Mouse (Mus musculus) limb, embryonic 12.5 days (tissue): ENCODE data around the gene Dstyk. TPM values are rescaled to one million over a fixed set of nuclear protein-coding genes. Genes with fewer than 3 reads are reported as not detected.

Experiments used
- ATAC-seq: fragments of 200-750 bp; cut with Nextera tagmentation; 2 replicates; pipeline ENCODE4 v1.8.0; 2017; ENCODE audit warnings: low read depth, moderate TSS enrichment; ENCODE audit not compliant: insufficient number of reproducible peaks, insufficient read depth, low FRiP score, low TSS enrichment
- H3K27ac ChIP-seq: fragments of 300-500 bp; sonication (generic); 2 replicates; pipeline ENCODE4 v1.5.1; 2016; ENCODE audit warnings: mild to moderate bottlenecking, moderate library complexity
- H3K27me3 ChIP-seq: fragments of 300-500 bp; sonication (generic); 2 replicates; pipeline ENCODE4 v1.6.1; 2016; ENCODE audit warnings: mild to moderate bottlenecking, moderate library complexity
- H3K36me3 ChIP-seq: fragments of 300-500 bp; sonication (generic); 2 replicates; pipeline ENCODE4 v1.6.1; 2016; ENCODE audit warnings: mild to moderate bottlenecking, moderate library complexity
- H3K4me1 ChIP-seq: fragments of 300-500 bp; sonication (generic); replicated peaks from 2 replicates; pipeline ENCODE4 v1.6.1; 2016
- H3K4me2 ChIP-seq: fragments of 300-500 bp; sonication (generic); 2 replicates; pipeline ENCODE4 v1.6.1; 2016; ENCODE audit warnings: mild to moderate bottlenecking, moderate library complexity
- H3K4me3 ChIP-seq: fragments of 300-500 bp; sonication (generic); replicated peaks from 2 replicates; pipeline ENCODE4 v1.5.1; 2016; ENCODE audit warnings: mild to moderate bottlenecking
- H3K9ac ChIP-seq: fragments of 300-500 bp; sonication (generic); replicated peaks from 2 replicates; pipeline ENCODE4 v1.6.1; 2016; ENCODE audit warnings: mild to moderate bottlenecking, moderate library complexity
- H3K9me3 ChIP-seq: fragments of 300-500 bp; sonication (generic); 2 replicates; pipeline ENCODE4 v1.6.1; 2016; ENCODE audit warnings: mild to moderate bottlenecking, moderate library complexity
- WGBS: fragments of 180-500 bp; shearing (Covaris S2); methylation state at CpG from one replicate; pipeline ENCODE4 v1.1.7; 2016; 5-methylcytosine and 5-hydroxymethylcytosine counted together
- polyA plus RNA-seq: library from polyadenylated mRNA; unstranded; fragments of >200 nt; fragmentation: Nextera tagmentation; extraction: Ambion mirVana; gene quantifications from 2 replicates; pipeline ENCODE4 v1.2.1, GENCODE M21; 2016

Dstyk gene
- polyA plus RNA-seq, 1 experiment from 2014 or later, result 21.3 TPM

GRCm38 (mm10) chr1:132416943-132417290 lies 438 bp upstream of the Dstyk start:
- Histone ChIP-seq H3K4me3 (peak overlapping the region; percentile 80), H3K4me1 (peaks cover 17% of the 10 kb centered on the region), H3K9me3 (no peaks in the 10 kb centered on the region), H3K36me3 (no peaks in the 10 kb centered on the region), H3K27ac (peak overlapping the region; percentile 96), H3K9ac (peak overlapping the region; percentile 91), H3K4me2 (peak overlapping the region; percentile 68), H3K27me3 (no peaks in the 10 kb centered on the region)
- no peak for ATAC-seq
- 21% methylated on average over 6 of the region's 6 CpGs for whole genome bisulfite sequencing

DNA sequence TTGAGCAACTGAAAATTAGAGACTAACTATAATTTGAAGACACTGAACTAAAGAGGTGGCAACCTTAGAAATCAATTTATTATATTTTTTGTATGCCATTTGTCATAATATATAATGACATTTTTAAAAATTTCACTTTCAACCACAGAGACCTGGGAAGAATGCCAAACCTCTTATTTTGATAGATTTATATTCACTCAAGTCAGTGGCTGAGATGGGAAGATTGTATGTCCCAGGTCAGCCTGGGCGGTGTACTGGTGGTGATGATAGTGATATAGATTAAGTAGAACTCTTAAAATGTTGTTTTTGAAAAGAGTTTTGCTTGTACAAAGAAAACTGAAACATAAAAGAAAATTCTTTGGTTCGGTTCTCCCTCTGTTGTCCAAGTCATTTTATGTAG lies 2.9 kb downstream of the Dstyk start:
- WGBS, result 83% methylated on average over 2 of the region's 2 CpGs
- no peak overlapping the region for H3K4me2 ChIP-seq
- H3K4me3 ChIP-seq, result no peak overlapping the region
- peaks cover 21% of the 10 kb centered on the region for H3K4me1 ChIP-seq
- H3K27ac ChIP-seq, result no peak overlapping the region
- H3K9me3 ChIP-seq, result no peaks in the 10 kb centered on the region
- no peak for ATAC-seq
- no peaks in the 10 kb centered on the region for H3K27me3 ChIP-seq
- H3K9ac ChIP-seq, result no peak overlapping the region
- peaks cover 12% of the 10 kb centered on the region for H3K36me3 ChIP-seq

DNA sequence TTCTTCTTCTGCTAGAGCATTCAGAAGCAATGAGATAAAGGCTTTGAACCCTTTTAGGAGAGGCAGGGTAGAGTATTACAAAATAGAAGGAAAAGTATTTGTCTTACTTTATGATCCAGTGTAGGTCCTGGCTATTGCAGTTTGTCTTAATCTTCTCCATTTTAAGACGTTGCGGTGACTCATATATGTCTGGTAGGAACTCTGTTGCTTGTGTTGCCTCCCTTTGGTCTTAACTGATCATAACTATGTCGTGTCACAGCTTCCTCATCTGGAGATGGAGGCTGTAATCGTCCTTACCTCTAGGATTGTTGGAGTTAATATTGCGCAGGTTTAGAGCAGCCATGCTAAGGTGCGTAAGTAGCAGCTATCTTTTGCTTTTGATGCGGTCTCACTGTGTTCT lies 3.3 kb downstream of the Dstyk start:
- no peak overlapping the region for H3K4me2 ChIP-seq
- no peak overlapping the region for H3K27ac ChIP-seq
- H3K4me1 ChIP-seq, result peaks cover 21% of the 10 kb centered on the region
- H3K4me3 ChIP-seq, result no peak overlapping the region
- H3K36me3 ChIP-seq, result peaks cover 12% of the 10 kb centered on the region
- H3K9me3 ChIP-seq, result no peaks in the 10 kb centered on the region
- 90% methylated on average over 7 of the region's 7 CpGs for WGBS
- H3K27me3 ChIP-seq, result no peaks in the 10 kb centered on the region
- no peak for ATAC-seq
- H3K9ac ChIP-seq, result no peak overlapping the region

GRCm38 (mm10) chr1:132422912-132423696 lies 5.7 kb downstream of the Dstyk start:
- no peaks in the 10 kb centered on the region for H3K9me3 ChIP-seq
- ATAC-seq, result no peak
- 91% methylated on average over 5 of the region's 5 CpGs for WGBS

GRCm38 (mm10) chr1:132425600-132425999 lies 8.2 kb downstream of the Dstyk start:
- Histone ChIP-seq H3K9ac (no peak overlapping the region), H3K4me3 (no peak overlapping the region), H3K27me3 (no peaks in the 10 kb centered on the region), H3K27ac (no peak overlapping the region), H3K36me3 (peaks cover 12% of the 10 kb centered on the region), H3K4me2 (no peak overlapping the region), H3K4me1 (peaks cover 10% of the 10 kb centered on the region), H3K9me3 (no peaks in the 10 kb centered on the region)
- no peak for ATAC-seq

More at GRCm38 (mm10) chr1:132422912-132423696, 5.7 kb downstream of the Dstyk start:
- Histone ChIP-seq H3K4me1 (peaks cover 18% of the 10 kb centered on the region), H3K27ac (no peak overlapping the region), H3K4me3 (no peak overlapping the region), H3K27me3 (no peaks in the 10 kb centered on the region), H3K36me3 (peaks cover 12% of the 10 kb centered on the region), H3K9ac (no peak overlapping the region), H3K4me2 (no peak overlapping the region)

- Histone ChIP-seq H3K27me3 (no peaks in the 10 kb centered on the region), H3K4me2 (no peak overlapping the region)
- ATAC-seq, result no peak
Measured at GRCm38 (mm10) chr1:132430818-132431217, 13.5 kb downstream of the Dstyk start.

GRCm38 (mm10) chr1:132431716-132432115 lies 14.4 kb downstream of the Dstyk start:
- Histone ChIP-seq H3K9me3 (no peaks in the 10 kb centered on the region), H3K4me3 (no peak overlapping the region), H3K9ac (no peak overlapping the region), H3K27ac (no peak overlapping the region), H3K27me3 (no peaks in the 10 kb centered on the region), H3K4me1 (peaks cover 17% of the 10 kb centered on the region), H3K4me2 (no peak overlapping the region), H3K36me3 (peaks cover 23% of the 10 kb centered on the region)
- WGBS, result 55% methylated on average over 9 of the region's 9 CpGs
- ATAC-seq, result no peak

More at GRCm38 (mm10) chr1:132430818-132431217, 13.5 kb downstream of the Dstyk start:
- H3K4me3 ChIP-seq, result no peak overlapping the region
- 14% methylated on average over 3 of the region's 3 CpGs for WGBS
- H3K9me3 ChIP-seq, result no peaks in the 10 kb centered on the region
- H3K4me1 ChIP-seq, result peaks cover 17% of the 10 kb centered on the region
- peaks cover 15% of the 10 kb centered on the region for H3K36me3 ChIP-seq
- no peak overlapping the region for H3K27ac ChIP-seq
- no peak overlapping the region for H3K9ac ChIP-seq

GRCm38 (mm10) chr1:132433349-132433748 lies 16.0 kb downstream of the Dstyk start:
- Histone ChIP-seq H3K4me1 (peaks cover 17% of the 10 kb centered on the region), H3K9me3 (no peaks in the 10 kb centered on the region), H3K27me3 (no peaks in the 10 kb centered on the region), H3K36me3 (peaks cover 26% of the 10 kb centered on the region), H3K4me2 (no peak overlapping the region), H3K27ac (no peak overlapping the region), H3K9ac (no peak overlapping the region), H3K4me3 (no peak overlapping the region)
- ATAC-seq, result no peak
- WGBS, result 72% methylated on average over 5 of the region's 5 CpGs

DNA sequence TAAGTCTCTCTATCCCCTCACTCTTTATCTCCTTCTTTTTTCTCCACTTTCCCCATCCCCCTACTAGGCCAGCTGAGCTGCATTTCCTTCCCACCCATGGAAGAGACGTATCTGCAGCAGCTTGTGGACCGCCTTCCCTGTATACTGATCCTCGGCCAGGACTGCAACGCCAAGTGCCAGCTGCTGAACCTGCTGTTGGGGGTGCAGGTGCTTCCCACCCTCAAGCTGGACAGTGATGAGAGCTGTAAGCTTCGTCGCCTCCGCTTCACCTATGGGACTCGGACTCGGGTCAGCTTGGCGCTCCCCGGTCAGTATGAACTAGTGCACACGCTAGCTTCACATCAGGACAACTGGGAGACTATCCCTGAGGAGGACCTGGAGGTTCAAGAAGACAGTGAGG lies 16.7 kb downstream of the Dstyk start:
- Histone ChIP-seq H3K27ac (no peak overlapping the region), H3K4me1 (peaks cover 17% of the 10 kb centered on the region), H3K36me3 (peaks cover 27% of the 10 kb centered on the region), H3K4me3 (no peak overlapping the region), H3K4me2 (no peak overlapping the region), H3K27me3 (no peaks in the 10 kb centered on the region), H3K9me3 (no peaks in the 10 kb centered on the region), H3K9ac (no peak overlapping the region)
- WGBS, result 86% methylated on average over 12 of the region's 12 CpGs
- ATAC-seq, result no peak

- ATAC-seq, result no peak
- WGBS, result 85% methylated on average over 4 of the region's 4 CpGs
- Histone ChIP-seq H3K9ac (no peak overlapping the region), H3K9me3 (peaks cover 6% of the 10 kb centered on the region), H3K4me2 (no peak overlapping the region), H3K36me3 (peaks cover 49% of the 10 kb centered on the region), H3K4me3 (no peak overlapping the region), H3K4me1 (peaks cover 5% of the 10 kb centered on the region; the same call in 1 of the 2 replicates), H3K27me3 (no peaks in the 10 kb centered on the region), H3K27ac (no peak overlapping the region)
Measured at GRCm38 (mm10) chr1:132436320-132436958, 19.1 kb downstream of the Dstyk start.

GRCm38 (mm10) chr1:132436960-132437359 lies 19.6 kb downstream of the Dstyk start:
- 74% methylated on average over 1 of the region's 1 CpGs for WGBS

More at GRCm38 (mm10) chr1:132436960-132437359, 19.6 kb downstream of the Dstyk start:
- Histone ChIP-seq H3K9me3 (peaks cover 6% of the 10 kb centered on the region), H3K4me3 (no peak overlapping the region), H3K4me1 (no peaks in the 10 kb centered on the region), H3K27ac (no peak overlapping the region), H3K4me2 (no peak overlapping the region), H3K27me3 (no peaks in the 10 kb centered on the region), H3K9ac (no peak overlapping the region), H3K36me3 (peaks cover 54% of the 10 kb centered on the region)
- ATAC-seq, result no peak
